Mouse (Mus musculus) thymus, postnatal 10 days (tissue): ENCODE data around the gene Sgta.

ENCODE experiments used
- DNase-seq, 2 experiments: peaks; one replicate each; pipeline ENCODE4 v3.0.0; 2021; ENCODE audit warnings: low spot score in 2 of 2

The Sgta gene

DNA sequence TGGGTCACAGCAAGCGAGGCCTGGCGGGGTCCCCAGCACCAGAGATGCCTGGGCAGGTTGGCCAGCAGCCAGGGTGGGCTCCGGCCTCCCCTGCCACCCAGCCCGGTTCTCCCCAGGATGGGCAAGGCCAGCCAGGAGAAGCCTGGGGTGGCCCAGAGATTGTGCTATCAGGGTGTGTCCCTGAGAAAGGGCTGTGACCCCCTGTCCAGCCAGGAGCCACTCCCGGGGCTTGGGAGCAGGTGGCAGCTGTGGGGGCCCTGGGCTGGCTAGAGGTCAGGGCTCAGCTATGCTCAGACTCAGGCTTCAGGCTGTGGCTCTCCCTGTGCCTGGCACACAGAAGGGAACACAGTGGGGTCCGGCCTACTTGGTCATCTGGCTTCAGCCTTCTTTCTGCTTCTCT, 40.3 kb downstream of the Sgta start:
- DNase-seq, result no peak

DNA sequence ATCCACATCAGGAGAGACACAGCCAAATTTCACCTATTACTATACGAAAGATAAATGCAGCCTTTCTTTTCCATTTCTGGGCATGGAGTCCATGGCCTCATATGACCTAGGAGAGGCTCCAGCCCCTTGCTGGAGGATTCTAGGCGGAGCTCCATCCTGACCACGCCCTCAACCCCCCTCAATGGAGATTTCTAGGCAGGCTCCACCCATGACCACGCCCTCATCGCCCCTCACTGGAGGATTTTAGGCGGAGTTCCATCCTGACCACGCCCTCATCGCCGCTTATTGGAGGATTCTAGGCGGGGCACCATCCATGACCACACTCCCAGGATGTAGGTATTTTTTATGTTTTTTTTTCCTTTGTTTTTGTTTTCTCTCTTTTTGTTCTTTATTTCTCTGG, 41.7 kb downstream of the Sgta start:
- no peak for DNase-seq

DNA sequence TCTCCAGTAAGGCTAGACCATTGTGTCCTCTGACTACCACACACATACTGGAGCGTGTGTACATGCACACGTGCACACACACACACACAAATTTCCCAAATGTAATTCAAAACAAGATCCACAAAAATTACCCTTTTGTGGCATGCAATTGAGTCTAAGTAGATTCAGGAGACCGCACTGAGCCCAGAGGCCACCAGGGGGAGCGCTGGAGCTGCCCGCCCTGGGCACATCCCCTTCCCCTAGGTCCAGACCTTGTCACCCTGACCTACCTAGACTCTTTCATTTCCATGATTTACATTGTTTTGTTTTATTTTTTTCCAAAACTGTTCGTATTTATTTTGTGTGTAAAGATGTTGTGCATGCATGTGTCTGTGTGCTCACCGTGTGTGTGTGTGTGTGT, 43.3 kb downstream of the Sgta start:
- DNase-seq, result peak; percentile 47 to 84

GRCm38 (mm10) chr10:81015666-81016065, 44.3 kb downstream of the Sgta start:
- DNase-seq, result no peak

GRCm38 (mm10) chr10:81014393-81015384, 45.3 kb downstream of the Sgta start, which contains the start of gene Gng7:
Gng7 (minus strand) TSS chr10:81014945.
- peak; percentile 89 for DNase-seq

- DNase-seq, result no peak
Measured at GRCm38 (mm10) chr10:81010851-81011250, 49.1 kb downstream of the Sgta start.

GRCm38 (mm10) chr10:81007240-81007639, 52.7 kb downstream of the Sgta start:
- DNase-seq, result no peak

- DNase-seq, result no peak
Measured at GRCm38 (mm10) chr10:81006005-81006677, 53.8 kb downstream of the Sgta start.

- no peak for DNase-seq
Measured at GRCm38 (mm10) chr10:81001161-81001560, 58.8 kb downstream of the Sgta start.

DNA sequence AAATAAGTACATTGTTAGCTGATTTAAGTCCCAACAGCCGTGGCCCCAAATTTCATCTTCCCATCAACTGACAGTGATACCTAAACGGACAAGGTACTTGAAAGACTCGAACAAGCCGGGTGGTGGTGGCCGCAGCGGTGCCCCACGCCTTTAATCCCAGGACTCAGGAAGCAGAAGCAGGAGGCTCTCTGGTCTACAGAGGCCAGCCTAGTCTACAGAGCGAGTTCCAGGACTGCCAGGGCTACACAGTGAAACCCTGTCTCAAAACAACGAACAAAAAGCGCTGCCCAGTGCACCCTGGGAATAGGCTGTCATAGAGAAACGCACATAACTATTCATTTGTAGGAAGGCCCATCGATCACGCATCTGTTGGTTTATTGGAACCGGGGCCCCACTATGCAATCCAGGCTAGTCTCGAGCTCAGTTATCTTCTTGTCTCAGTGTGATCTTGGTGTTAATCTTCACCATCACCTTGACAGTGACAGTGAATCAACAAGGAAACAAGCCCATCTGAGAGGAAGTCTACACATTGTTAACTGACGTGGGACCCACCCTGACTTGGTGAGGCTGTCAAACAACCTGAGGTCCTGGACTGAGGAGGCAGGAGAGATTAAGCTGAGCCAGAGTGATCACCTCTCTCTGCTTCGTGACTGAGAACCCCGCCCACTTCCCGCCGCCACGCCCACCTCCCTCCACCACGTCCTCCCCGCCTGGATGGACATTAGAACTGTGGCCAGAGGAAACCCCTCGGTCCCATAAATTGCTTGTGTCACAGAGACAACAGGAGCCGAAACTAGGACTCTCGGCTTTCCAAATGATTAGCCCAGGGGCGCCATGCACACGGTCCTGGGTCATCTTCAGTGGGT, 59.6 kb downstream of the Sgta start:
- no peak for DNase-seq

GRCm38 (mm10) chr10:80999362-81000196, 60.4 kb downstream of the Sgta start:
- DNase-seq, result peak; percentile 75 to 85

GRCm38 (mm10) chr10:80998778-80999177, 61.2 kb downstream of the Sgta start:
- peak; percentile 60 to 73 for DNase-seq

DNA sequence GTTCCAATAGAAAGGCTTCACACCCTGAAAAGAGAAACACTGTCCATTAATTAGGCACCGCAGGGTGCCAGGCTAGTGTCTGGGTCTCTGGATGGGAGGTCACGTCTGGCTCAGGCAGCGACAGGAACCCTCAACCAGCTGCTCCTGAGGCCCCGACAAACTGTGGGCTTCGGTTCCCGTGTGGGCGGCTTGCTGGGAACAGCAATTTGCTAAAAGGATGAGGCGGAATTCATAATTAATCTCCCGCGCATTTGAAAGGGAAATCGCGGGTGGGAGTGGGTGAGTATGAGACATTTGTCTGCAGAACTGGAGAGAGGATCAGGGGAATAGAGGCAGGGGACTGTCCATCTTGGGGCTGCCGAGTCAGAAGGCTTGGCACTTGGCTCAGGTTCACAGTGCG, 62.0 kb downstream of the Sgta start:
- no peak for DNase-seq

GRCm38 (mm10) chr10:80997332-80997731, 62.6 kb downstream of the Sgta start:
- no peak for DNase-seq

DNA sequence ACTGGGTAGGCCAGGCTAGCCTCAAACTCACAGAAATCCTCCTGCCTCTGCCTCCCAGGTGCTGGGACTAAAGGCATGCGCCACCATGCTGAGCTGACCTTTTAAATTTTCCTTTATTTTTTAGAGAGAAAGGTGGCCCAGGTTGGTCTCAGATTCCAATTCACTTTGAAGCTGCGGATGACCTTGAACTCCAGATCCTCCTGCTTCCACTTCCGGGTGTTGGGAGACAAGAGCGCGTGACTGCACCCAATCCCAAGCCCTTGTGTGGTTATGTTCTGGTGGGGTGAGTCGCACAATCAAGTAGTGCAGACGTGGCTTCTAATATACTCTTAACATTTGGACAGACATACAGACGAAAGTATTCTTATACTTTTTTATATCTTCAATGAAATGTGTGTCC, 63.5 kb downstream of the Sgta start:
- no peak for DNase-seq

DNA sequence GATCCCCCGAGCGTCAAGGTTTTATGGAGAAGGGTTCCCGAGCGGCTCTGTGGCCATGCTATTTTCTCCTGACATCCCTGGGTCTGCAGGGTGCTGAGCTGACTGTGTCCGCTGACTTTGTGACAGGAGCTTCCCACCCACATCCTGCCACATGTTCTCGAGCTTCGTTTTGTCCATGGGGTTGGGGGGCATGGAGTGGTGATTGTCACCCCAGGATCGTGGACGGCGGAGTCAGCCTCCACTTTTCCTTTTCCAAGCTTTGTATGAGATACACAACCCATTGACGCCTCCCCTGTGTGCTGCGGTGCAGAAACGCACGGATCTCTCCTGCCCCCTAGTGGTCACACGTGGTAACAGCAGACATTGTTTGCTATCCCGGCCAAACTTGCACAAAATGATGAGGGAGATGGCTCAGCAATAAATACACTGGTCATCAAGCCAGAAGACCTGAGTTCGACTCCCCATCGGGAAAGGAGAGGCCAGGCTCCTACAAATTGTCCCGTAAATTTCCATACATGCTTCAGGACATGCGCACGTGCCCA, 64.8 kb downstream of the Sgta start:
- DNase-seq, result peak; percentile 48 to 77

- no peak for DNase-seq
Measured at GRCm38 (mm10) chr10:80994621-80995020, 65.4 kb downstream of the Sgta start.
